Mouse (Mus musculus) liver, postnatal 0 days (tissue): ENCODE results near the gene Mbip.

Source experiments
- CTCF ChIP-seq: sonication (generic); IDR thresholded peaks from 2 replicates; pipeline ENCODE4 v1.5.1; 2016; ENCODE audit warnings: antibody characterized with exemption, low read depth
- EP300 ChIP-seq: IDR thresholded peaks from 2 replicates; pipeline ENCODE4 v1.6.1; 2016; ENCODE audit warnings: antibody characterized with exemption, low read depth, mild to moderate bottlenecking

DNA sequence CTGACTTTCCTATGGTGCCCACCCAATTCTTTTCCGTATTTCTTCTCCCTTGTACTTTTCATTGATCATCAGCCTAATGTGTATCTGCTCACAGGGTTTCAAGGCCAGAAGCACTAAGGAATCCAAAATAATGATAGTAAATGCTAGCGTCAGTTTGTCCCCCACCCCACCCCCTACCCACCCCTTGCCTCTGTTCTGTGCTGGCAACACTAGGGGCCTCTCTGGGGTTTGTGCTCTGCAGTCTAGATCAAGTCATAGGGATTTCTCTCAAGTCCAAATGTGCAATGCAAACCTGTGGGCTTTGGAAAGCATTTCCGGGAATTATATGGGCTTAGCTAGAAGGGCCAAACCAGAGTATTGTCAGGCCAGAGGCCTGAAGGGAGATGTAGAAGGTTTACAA lies 46.1 kb downstream of the Mbip start:
- TF ChIP-seq CTCF: no peak
- no peak for TF ChIP-seq EP300
